ENCODE assay signal across 8 mouse cellular contexts in the genomic region with DNA sequence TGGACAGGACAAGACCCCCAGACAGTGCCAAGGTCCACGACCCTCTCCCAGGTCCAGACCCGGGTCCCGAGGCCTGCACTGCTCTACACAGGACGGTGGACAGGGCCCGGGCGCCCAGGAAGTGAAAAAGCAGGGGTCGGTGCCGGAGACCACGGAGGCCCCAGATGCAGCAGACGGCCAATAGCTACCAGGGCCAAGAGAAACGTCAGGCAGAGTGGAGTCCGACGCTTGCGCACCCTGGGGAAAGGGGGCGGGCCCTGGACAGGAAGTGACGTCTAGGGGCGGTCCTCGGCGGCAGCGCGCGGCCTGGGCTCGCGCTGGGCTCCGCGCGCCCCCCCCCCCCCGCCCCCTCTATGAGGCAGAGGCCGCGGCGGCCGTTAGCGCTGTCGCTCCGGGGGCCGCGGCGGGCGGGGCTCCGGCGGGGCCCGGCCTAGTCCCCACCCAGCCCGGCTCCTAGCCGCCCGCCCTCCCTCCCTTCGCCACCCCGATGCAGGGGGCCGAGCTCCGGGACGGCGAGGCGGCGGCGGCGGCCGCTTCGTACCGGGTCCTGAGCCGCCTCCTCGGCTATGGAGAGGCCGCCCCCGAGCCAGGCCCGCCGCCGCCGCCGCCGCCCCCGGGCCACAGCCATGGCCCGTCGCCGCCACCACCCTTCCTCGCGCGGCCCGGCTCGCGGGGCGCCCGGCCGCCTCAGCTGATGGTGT. TPM values are rescaled to one million over a fixed set of nuclear protein-coding genes. Genes with fewer than 3 reads are reported as not detected.
DNase-seq lines count a peak whose midpoint lies in the region; ATAC-seq lines count a peak whose summit lies in the region.

Gene Socs7 (plus strand): TSS at position 604 of the 701 bp plus-strand sequence.

- peak; percentile 98 for ATAC-seq in hindbrain, embryonic 13.5 days (ENCODE audit: low FRiP score)

- peak within 1 kb of the TSS; percentile 100 for H3K9ac ChIP-seq in hindbrain, embryonic 13.5 days

- WGBS in hindbrain, embryonic 13.5 days, result 2% methylated on average over 34 of the region's 81 CpGs

- H3K9me3 ChIP-seq in hindbrain, embryonic 13.5 days, result no peaks in the 10 kb centered on the region

- peak within 1 kb of the TSS; percentile 90 for H3K27ac ChIP-seq in hindbrain, embryonic 13.5 days

- H3K27me3 ChIP-seq in hindbrain, embryonic 13.5 days, result no peaks in the 10 kb centered on the region

- H3K4me1 ChIP-seq in hindbrain, embryonic 13.5 days (replicated peaks), result peaks cover 42% of the 10 kb centered on the region

- H3K36me3 ChIP-seq in hindbrain, embryonic 13.5 days, result no peaks in the 10 kb centered on the region

- H3K4me2 ChIP-seq in hindbrain, embryonic 13.5 days, result peak within 1 kb of the TSS; percentile 98

- peak within 1 kb of the TSS; percentile 100 for H3K4me3 ChIP-seq in hindbrain, embryonic 13.5 days

- peak; percentile 97 for DNase-seq in Muller cell, postnatal 12 days (ENCODE audit: inconsistent ontology term)
- DNase-seq in cerebellum, adult 9-11 months, result peak; percentile 94
- DNase-seq in frontal cortex, postnatal 10 days (ENCODE audit: low spot score in 2 of 2), result peak; percentile 91 to 95
- peak; percentile 87 to 90 for DNase-seq in layer of hippocampus, postnatal 25 days (ENCODE audit: extremely low spot score in 1 of 2, low spot score in 1 of 2)
- peak; percentile 95 for DNase-seq in lung, postnatal 25 days (ENCODE audit: low spot score)
- peak; percentile 93 for DNase-seq in retina, embryonic 14.5 days (ENCODE audit: low spot score)
- peak; percentile 96 for DNase-seq in thymus, postnatal 4 days

RNA-seq across cellular contexts. Expression of gene Socs7, which starts in this region (rescaled TPM):
- polyA plus RNA-seq in hindbrain, embryonic 13.5 days (2015; fragmentation: Nextera tagmentation; extraction: Ambion mirVana), result 8.4 and 9.2 TPM in 2 replicates
- total RNA-seq in layer of hippocampus, postnatal 25 days (2021), result 10 to 100 TPM; 79.6 to 80.0 TPM

Comparison
In these comparisons a context has a peak if more than half of its experiments do, and no peak if none do; other contexts are left out.
1. Peak in every context shown above with its lines: DNase-seq, ATAC-seq, H3K4me3 ChIP-seq and H3K27ac ChIP-seq.